Mouse (Mus musculus): ENCODE measurements around the gene Slc29a1. TPM values are rescaled to one million over a fixed set of nuclear protein-coding genes. Genes with fewer than 3 reads are reported as not detected.

Slc29a1 gene
- total RNA-seq, 1 experiment: 321 TPM

DNA sequence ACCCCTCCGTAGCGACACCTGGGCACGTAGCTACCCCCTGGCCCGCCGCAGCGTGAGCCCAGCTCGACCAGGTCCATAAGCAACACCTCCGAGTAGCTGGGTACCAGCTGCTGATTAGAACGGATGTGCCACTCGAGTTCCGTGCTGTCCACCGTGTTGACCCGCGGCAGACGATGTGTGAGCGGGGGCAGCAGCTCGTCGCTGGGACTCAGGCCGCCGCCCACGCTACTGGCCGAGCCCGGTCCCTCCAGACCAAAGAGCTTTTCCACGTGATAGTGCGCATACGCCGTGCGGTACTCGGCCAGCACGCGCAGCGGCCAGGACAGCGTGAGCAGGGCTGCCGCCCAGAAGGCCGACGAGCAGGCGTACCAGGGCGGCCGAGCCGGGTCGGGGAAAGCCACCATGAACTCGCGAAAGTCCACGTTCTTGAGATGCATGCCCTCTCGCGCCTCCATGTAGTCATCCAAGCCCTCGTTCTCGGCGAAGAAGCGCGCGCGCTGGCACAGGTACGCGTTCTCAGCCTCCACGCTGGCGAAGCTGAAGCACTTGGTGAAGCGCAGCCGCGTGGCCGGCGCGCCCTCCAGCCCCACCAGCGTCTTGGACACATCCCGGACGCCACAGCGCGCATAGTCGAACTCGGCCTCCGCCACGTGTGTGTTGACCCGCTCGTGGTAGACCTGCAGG, 54.0 kb downstream of the Slc29a1 start:
- DNase-seq (ENCODE audit: low read depth, low spot score): no peak
- H3K9me3 ChIP-seq (ENCODE audit: control insufficient read depth, insufficient read depth, low read depth, low read length): no peaks in the 10 kb centered on the region
- no peak overlapping the region for H3K27ac ChIP-seq (ENCODE audit: insufficient read depth, low read depth, low read length, poor library complexity, severe bottlenecking)
- H3K9ac ChIP-seq (ENCODE audit: insufficient read depth, low read depth, low read length, poor library complexity, severe bottlenecking): peak overlapping the region; percentile 39
- in situ Hi-C loops (cut with MboI; ENCODE audit: low sequenced_read_pairs in 2 of 2, unreplicated experiment in 2 of 2): no loop called here
- H3K4me3 ChIP-seq (ENCODE audit: insufficient read depth in 1 of 2, low read depth in 1 of 2, low read length in 2 of 2, poor library complexity in 1 of 2, severe bottlenecking in 1 of 2): peak overlapping the region; percentile 35 to 56; a peak in 3 of 4 replicates
- H3K36me3 ChIP-seq (ENCODE audit: control insufficient read depth, insufficient read depth, low read length, poor library complexity, severe bottlenecking): no peaks in the 10 kb centered on the region
- TF ChIP-seq ZNF384 (IDR thresholded peaks at IDR 0.05; ENCODE audit: low read depth, low read length) (no peak), ZC3H11A (IDR thresholded peaks at IDR 0.05; ENCODE audit: borderline replicate concordance, low read depth, low read length) (no peak), CHD2 (IDR thresholded peaks at IDR 0.05; ENCODE audit: low read depth, low read length) (no peak), HCFC1 (IDR thresholded peaks at IDR 0.05; ENCODE audit: borderline replicate concordance, insufficient read depth, low read length) (no peak), MAFK (IDR thresholded peaks at IDR 0.05; ENCODE audit: insufficient read depth, low read depth, low read length) (no peak)
- peaks cover 4 to 16% of the 10 kb centered on the region in 2 experiments; a peak in 3 of 4 replicates for H3K4me1 ChIP-seq (ENCODE audit: control insufficient read depth in 2 of 2, insufficient read depth in 2 of 2, low read length in 2 of 2, poor library complexity in 1 of 2)

- H3K27ac ChIP-seq (ENCODE audit: insufficient read depth, low read depth, low read length, poor library complexity, severe bottlenecking): no peak overlapping the region
- in situ Hi-C loops (cut with MboI; ENCODE audit: low sequenced_read_pairs in 2 of 2, unreplicated experiment in 2 of 2): no loop called here
- H3K4me3 ChIP-seq (ENCODE audit: insufficient read depth in 1 of 2, low read depth in 1 of 2, low read length in 2 of 2, poor library complexity in 1 of 2, severe bottlenecking in 1 of 2): peak overlapping the region; percentile 35 to 56; a peak in 3 of 4 replicates
- H3K9me3 ChIP-seq (ENCODE audit: control insufficient read depth, insufficient read depth, low read depth, low read length): no peaks in the 10 kb centered on the region
- no peak for TF ChIP-seq MAFK (IDR thresholded peaks at IDR 0.05; ENCODE audit: insufficient read depth, low read depth, low read length)
- no peak for TF ChIP-seq ZNF384 (IDR thresholded peaks at IDR 0.05; ENCODE audit: low read depth, low read length)
- TF ChIP-seq ZC3H11A (IDR thresholded peaks at IDR 0.05; ENCODE audit: borderline replicate concordance, low read depth, low read length): no peak
- TF ChIP-seq HCFC1 (IDR thresholded peaks at IDR 0.05; ENCODE audit: borderline replicate concordance, insufficient read depth, low read length): no peak
- TF ChIP-seq CHD2 (IDR thresholded peaks at IDR 0.05; ENCODE audit: low read depth, low read length): no peak
- H3K4me1 ChIP-seq (ENCODE audit: control insufficient read depth in 2 of 2, insufficient read depth in 2 of 2, low read length in 2 of 2, poor library complexity in 1 of 2): peaks cover 4 to 16% of the 10 kb centered on the region in 2 experiments; a peak in 3 of 4 replicates
- peak overlapping the region; percentile 39 for H3K9ac ChIP-seq (ENCODE audit: insufficient read depth, low read depth, low read length, poor library complexity, severe bottlenecking)
- no peaks in the 10 kb centered on the region for H3K36me3 ChIP-seq (ENCODE audit: control insufficient read depth, insufficient read depth, low read length, poor library complexity, severe bottlenecking)
- no peak for DNase-seq (ENCODE audit: low read depth, low spot score)
These were observed 54.5 kb downstream of the Slc29a1 start for GRCm38 (mm10) chr17:45544873-45545277.

GRCm38 (mm10) chr17:45544001-45544872, 55.2 kb downstream of the Slc29a1 start:
- peak overlapping the region; percentile 39 for H3K9ac ChIP-seq (ENCODE audit: insufficient read depth, low read depth, low read length, poor library complexity, severe bottlenecking)
- in situ Hi-C loops (cut with MboI; ENCODE audit: low sequenced_read_pairs in 2 of 2, unreplicated experiment in 2 of 2): no loop called here

GRCm38 (mm10) chr17:45543115-45543514, 56.3 kb downstream of the Slc29a1 start:
- no peak for DNase-seq (ENCODE audit: low read depth, low spot score)
- Histone ChIP-seq H3K9me3 (ENCODE audit: control insufficient read depth, insufficient read depth, low read depth, low read length) (no peaks in the 10 kb centered on the region), H3K4me3 (ENCODE audit: insufficient read depth in 1 of 2, low read depth in 1 of 2, low read length in 2 of 2, poor library complexity in 1 of 2, severe bottlenecking in 1 of 2) (no peak overlapping the region), H3K36me3 (ENCODE audit: control insufficient read depth, insufficient read depth, low read length, poor library complexity, severe bottlenecking) (no peaks in the 10 kb centered on the region), H3K9ac (ENCODE audit: insufficient read depth, low read depth, low read length, poor library complexity, severe bottlenecking) (no peak overlapping the region), H3K27ac (ENCODE audit: insufficient read depth, low read depth, low read length, poor library complexity, severe bottlenecking) (no peak overlapping the region), H3K4me1 (ENCODE audit: control insufficient read depth in 2 of 2, insufficient read depth in 2 of 2, low read length in 2 of 2, poor library complexity in 1 of 2) (peaks cover 2 to 18% of the 10 kb centered on the region in 2 experiments; a peak in 3 of 4 replicates)
- in situ Hi-C loops (cut with MboI; ENCODE audit: low sequenced_read_pairs in 2 of 2, unreplicated experiment in 2 of 2): no loop called here
- no peak for TF ChIP-seq ZC3H11A (IDR thresholded peaks at IDR 0.05; ENCODE audit: borderline replicate concordance, low read depth, low read length)
- no peak for TF ChIP-seq CHD2 (IDR thresholded peaks at IDR 0.05; ENCODE audit: low read depth, low read length)
- no peak for TF ChIP-seq ZNF384 (IDR thresholded peaks at IDR 0.05; ENCODE audit: low read depth, low read length)
- no peak for TF ChIP-seq HCFC1 (IDR thresholded peaks at IDR 0.05; ENCODE audit: borderline replicate concordance, insufficient read depth, low read length)
- no peak for TF ChIP-seq MAFK (IDR thresholded peaks at IDR 0.05; ENCODE audit: insufficient read depth, low read depth, low read length)

More at GRCm38 (mm10) chr17:45544001-45544872, 55.2 kb downstream of the Slc29a1 start:
- DNase-seq (ENCODE audit: low read depth, low spot score): peak; percentile 93
- Histone ChIP-seq H3K4me3 (ENCODE audit: insufficient read depth in 1 of 2, low read depth in 1 of 2, low read length in 2 of 2, poor library complexity in 1 of 2, severe bottlenecking in 1 of 2) (peak overlapping the region; percentile 35 to 56), H3K27ac (ENCODE audit: insufficient read depth, low read depth, low read length, poor library complexity, severe bottlenecking) (no peak overlapping the region), H3K9me3 (ENCODE audit: control insufficient read depth, insufficient read depth, low read depth, low read length) (no peaks in the 10 kb centered on the region), H3K4me1 (ENCODE audit: control insufficient read depth in 2 of 2, insufficient read depth in 2 of 2, low read length in 2 of 2, poor library complexity in 1 of 2) (peaks cover 4 to 20% of the 10 kb centered on the region in 2 experiments; a peak in 3 of 4 replicates), H3K36me3 (ENCODE audit: control insufficient read depth, insufficient read depth, low read length, poor library complexity, severe bottlenecking) (no peaks in the 10 kb centered on the region)
- no peak for TF ChIP-seq MAFK (IDR thresholded peaks at IDR 0.05; ENCODE audit: insufficient read depth, low read depth, low read length)
- TF ChIP-seq ZNF384 (IDR thresholded peaks at IDR 0.05; ENCODE audit: low read depth, low read length): peak; percentile 97

Data from ES-E14 (cell line).